Mouse (Mus musculus) midbrain, embryonic 11.5 days (tissue): ENCODE results near the gene Prm2. TPM values are rescaled to one million over a fixed set of nuclear protein-coding genes. Genes with fewer than 3 reads are reported as not detected.

Source experiments
- ATAC-seq: fragments of 200-750 bp; cut with Nextera tagmentation; 2 replicates; pipeline ENCODE4 v1.8.0; 2017; ENCODE audit warnings: moderate TSS enrichment, moderate library complexity; ENCODE audit not compliant: low FRiP score
- DNase-seq: peaks from one replicate; pipeline ENCODE4 v3.0.0; 2015; ENCODE audit warnings: low spot score; ENCODE audit errors: missing footprints
- H3K27ac ChIP-seq: fragments of 300-500 bp; sonication (generic); 2 replicates; pipeline ENCODE4 v1.5.1; 2014; ENCODE audit warnings: low read depth, low read length
- H3K27me3 ChIP-seq: fragments of 300-500 bp; sonication (generic); 2 replicates; pipeline ENCODE4 v1.6.1; 2014; ENCODE audit warnings: mild to moderate bottlenecking, low read length, moderate library complexity, mixed read lengths; ENCODE audit not compliant: control insufficient read depth, insufficient read depth
- H3K36me3 ChIP-seq: fragments of 300-500 bp; sonication (generic); 2 replicates; pipeline ENCODE4 v1.6.1; 2014; ENCODE audit warnings: mild to moderate bottlenecking, low read length, moderate library complexity, mixed read lengths; ENCODE audit not compliant: control insufficient read depth, insufficient read depth
- H3K4me1 ChIP-seq: fragments of 300-500 bp; sonication (generic); 2 replicates; pipeline ENCODE4 v1.6.1; 2014; ENCODE audit warnings: low read length; ENCODE audit not compliant: control insufficient read depth, insufficient read depth
- H3K4me2 ChIP-seq: fragments of 300-500 bp; sonication (generic); 2 replicates; pipeline ENCODE4 v1.6.1; 2014; ENCODE audit warnings: mild to moderate bottlenecking, moderate library complexity
- H3K4me3 ChIP-seq: fragments of 300-500 bp; sonication (generic); 2 replicates; pipeline ENCODE4 v1.5.1; 2014; ENCODE audit warnings: low read depth, low read length
- H3K9ac ChIP-seq: fragments of 300-500 bp; sonication (generic); 2 replicates; pipeline ENCODE4 v1.6.1; 2014; ENCODE audit warnings: low read length
- H3K9me3 ChIP-seq: fragments of 300-500 bp; sonication (generic); 2 replicates; pipeline ENCODE4 v1.6.1; 2016; ENCODE audit warnings: low read length; ENCODE audit not compliant: control insufficient read depth
- WGBS: fragments of 180-500 bp; shearing (Covaris S2); extraction: QIAGEN DNeasy Blood & Tissue Kit; methylation state at CpG from one replicate; pipeline ENCODE4 v1.1.7; 2014; 5-methylcytosine and 5-hydroxymethylcytosine counted together
- polyA plus RNA-seq: library from polyadenylated mRNA; unstranded; fragments of >200 nt; fragmentation: Nextera tagmentation; extraction: Ambion mirVana; gene quantifications from 2 replicates; pipeline ENCODE4 v1.2.1, GENCODE M21; 2014

The Prm2 gene
- polyA plus RNA-seq, 1 experiment from 2014 or later, result not detected

DNA sequence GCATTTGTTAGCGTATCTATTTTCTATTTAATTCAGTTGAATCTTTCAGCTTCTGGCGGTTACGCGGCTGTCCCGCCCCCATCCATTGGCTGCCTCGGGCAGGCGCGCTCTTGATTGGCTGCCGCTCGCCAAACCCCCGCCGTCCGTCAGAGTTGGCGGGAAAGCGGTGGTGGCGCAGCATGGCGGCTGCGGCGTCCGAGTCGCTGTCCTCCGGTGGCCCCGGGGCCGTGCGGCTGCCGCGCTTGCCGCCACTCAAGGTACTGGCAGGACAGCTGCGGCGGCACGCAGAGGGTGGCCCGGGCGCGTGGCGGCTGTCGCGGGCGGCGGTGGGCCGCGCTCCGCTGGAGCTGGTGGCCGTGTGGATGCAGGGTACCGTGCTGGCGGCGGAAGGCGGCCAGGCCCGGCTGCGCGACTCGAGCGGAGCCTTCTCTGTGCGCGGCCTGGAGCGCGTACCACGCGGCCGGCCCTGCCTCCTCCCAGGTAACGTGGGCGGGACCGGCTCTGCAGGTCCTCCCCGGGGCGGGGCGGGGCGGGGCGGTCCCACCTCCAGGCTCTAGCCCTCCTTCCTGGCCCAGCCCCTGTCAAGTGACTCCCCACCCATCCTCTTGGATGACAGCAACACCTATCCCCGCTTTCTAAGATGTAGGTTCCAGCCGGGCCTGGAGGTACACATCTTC is 39.1 kb upstream of the Prm2 start, which contains the start of gene Rmi2:
Gene Rmi2 (plus strand): TSS at position 149 of the 677 bp plus-strand sequence.
- H3K9me3 ChIP-seq, result no peaks in the 10 kb centered on the region
- H3K27ac ChIP-seq, result 0 out of 2 replicates have a peak within 1 kb of the TSS, but pooled peaks have one; percentile 45
- peaks cover 22% of the 10 kb centered on the region for H3K4me1 ChIP-seq
- H3K4me3 ChIP-seq, result peak within 1 kb of the TSS; percentile 62
- ATAC-seq, result peak; percentile 94
- H3K36me3 ChIP-seq, result no peaks in the 10 kb centered on the region
- H3K27me3 ChIP-seq, result no peaks in the 10 kb centered on the region
- under 1% methylated on average over 64 of the region's 69 CpGs for WGBS
- DNase-seq, result peak; percentile 97
- peak within 1 kb of the TSS; percentile 90 for H3K4me2 ChIP-seq
- peak within 1 kb of the TSS; percentile 80 for H3K9ac ChIP-seq

DNA sequence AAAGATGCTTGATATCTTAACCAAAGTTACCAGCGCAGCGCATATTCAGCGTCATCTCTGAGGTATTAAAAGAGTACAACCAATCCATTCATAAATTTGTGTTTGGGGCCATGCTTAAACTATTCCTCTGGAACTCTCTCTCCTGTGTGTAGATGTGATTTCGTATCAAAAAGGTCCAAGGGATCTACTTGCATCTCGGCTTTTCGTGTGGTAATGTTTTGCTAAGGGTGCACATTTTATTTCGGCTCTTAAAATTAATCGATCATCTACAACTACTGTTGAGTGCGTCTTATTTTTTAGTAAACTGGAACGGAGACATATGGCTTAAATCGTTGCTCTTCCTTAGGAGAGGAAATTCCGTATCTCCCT is 38.6 kb upstream of the Prm2 start:
- peak overlapping the region; percentile 62 for H3K4me3 ChIP-seq
- no peaks in the 10 kb centered on the region for H3K9me3 ChIP-seq
- DNase-seq (no peak), ATAC-seq (no peak)
- H3K27ac ChIP-seq, result no peak overlapping the region
- peaks cover 22% of the 10 kb centered on the region for H3K4me1 ChIP-seq
- no peaks in the 10 kb centered on the region for H3K36me3 ChIP-seq
- peak overlapping the region; percentile 80 for H3K9ac ChIP-seq
- peak overlapping the region; percentile 90 for H3K4me2 ChIP-seq
- no peaks in the 10 kb centered on the region for H3K27me3 ChIP-seq
- 12% methylated on average over 12 of the region's 12 CpGs for WGBS

DNA sequence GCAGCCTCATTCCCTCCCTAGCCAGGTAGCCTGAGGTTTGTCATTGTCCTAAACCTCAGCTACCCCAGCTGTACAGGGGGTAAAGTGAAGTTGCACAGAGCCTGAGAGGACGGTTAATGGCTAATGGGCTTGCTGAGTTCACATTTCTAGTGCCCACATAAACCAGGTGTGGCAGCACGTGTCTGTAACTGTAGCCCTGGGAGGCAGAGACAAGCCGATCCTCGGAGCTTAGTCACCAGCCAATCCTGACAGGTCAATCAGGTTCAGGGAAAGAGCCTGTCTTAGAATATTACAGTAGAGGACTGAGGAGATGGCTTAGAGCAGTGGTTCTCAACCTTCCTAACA is 32.5 kb upstream of the Prm2 start:
- H3K27me3 ChIP-seq, result no peaks in the 10 kb centered on the region
- H3K36me3 ChIP-seq, result no peaks in the 10 kb centered on the region
- DNase-seq, result no peak
- no peak overlapping the region for H3K9ac ChIP-seq
- H3K27ac ChIP-seq, result no peak overlapping the region
- no peaks in the 10 kb centered on the region for H3K4me1 ChIP-seq
- no peak overlapping the region for H3K4me2 ChIP-seq
- ATAC-seq, result no peak
- H3K4me3 ChIP-seq, result no peak overlapping the region
- 89% methylated on average over 4 of the region's 4 CpGs for WGBS
- H3K9me3 ChIP-seq, result no peaks in the 10 kb centered on the region

DNA sequence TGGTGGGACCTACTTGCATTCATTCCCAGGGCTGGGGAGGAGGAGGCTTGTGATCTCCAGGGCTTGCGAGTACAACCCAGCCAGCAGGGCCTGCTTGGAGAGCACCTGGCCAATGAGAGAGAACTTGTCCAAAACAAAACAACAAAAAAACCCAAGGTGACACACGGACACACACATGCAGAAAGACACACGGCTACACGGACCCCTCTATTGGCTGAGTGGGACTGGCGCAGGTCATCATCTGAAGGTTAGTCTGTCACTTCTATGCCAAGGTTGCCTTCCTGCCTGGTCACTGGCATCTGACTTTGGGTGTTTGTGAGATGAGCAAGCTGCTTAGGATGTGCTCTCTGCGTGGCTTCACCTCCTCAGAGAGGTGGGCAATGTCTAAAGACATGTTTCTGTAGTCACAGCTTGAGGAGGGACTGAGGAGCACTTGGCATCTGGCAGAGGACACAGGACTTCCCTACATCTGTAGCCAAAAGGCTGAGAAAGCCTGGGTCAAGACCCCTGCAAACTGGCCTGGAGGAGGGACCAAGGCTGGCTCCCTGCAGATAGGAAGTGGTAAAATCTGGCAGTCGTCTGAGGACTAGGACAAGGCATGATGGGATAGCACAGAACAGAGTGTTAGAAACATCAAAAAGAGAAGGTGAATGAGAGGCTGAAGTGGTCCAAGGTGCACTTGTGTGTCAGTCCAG is 32.0 kb upstream of the Prm2 start:
- no peaks in the 10 kb centered on the region for H3K4me1 ChIP-seq
- 88% methylated on average over 7 of the region's 7 CpGs for WGBS
- no peaks in the 10 kb centered on the region for H3K27me3 ChIP-seq

DNA sequence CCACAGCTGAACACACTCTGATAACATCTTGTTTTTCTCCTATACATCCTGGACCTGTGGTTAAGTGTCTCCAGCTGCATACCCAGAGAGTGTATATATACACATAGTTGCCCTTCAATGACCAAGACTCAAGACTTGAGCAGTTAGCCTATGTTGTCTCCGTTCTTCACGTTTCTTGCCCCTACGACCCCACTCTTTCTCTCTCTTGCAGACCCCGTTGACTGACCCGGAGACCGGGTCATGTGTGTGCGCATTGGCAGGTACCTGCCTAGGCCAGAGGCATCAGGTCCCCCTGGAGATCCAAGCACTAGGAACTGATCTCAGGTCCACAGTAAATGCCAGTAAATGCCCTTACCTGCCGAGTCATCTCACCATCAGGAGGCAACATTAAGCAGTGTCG is 31.3 kb upstream of the Prm2 start:
- no peak overlapping the region for H3K4me2 ChIP-seq
- 85% methylated on average over 9 of the region's 9 CpGs for WGBS
- no peaks in the 10 kb centered on the region for H3K27me3 ChIP-seq
- no peaks in the 10 kb centered on the region for H3K36me3 ChIP-seq
- no peak overlapping the region for H3K27ac ChIP-seq
- no peak overlapping the region for H3K9ac ChIP-seq
- no peaks in the 10 kb centered on the region for H3K9me3 ChIP-seq
- DNase-seq, result no peak
- H3K4me1 ChIP-seq, result no peaks in the 10 kb centered on the region
- ATAC-seq, result no peak
- H3K4me3 ChIP-seq, result no peak overlapping the region

More for the DNA sequence above, 32.0 kb upstream of the Prm2 start:
- H3K9me3 ChIP-seq, result no peaks in the 10 kb centered on the region
- H3K9ac ChIP-seq, result no peak overlapping the region
- H3K4me3 ChIP-seq, result no peak overlapping the region
- DNase-seq (no peak), ATAC-seq (no peak)
- no peaks in the 10 kb centered on the region for H3K36me3 ChIP-seq
- H3K27ac ChIP-seq, result no peak overlapping the region
- no peak overlapping the region for H3K4me2 ChIP-seq

DNA sequence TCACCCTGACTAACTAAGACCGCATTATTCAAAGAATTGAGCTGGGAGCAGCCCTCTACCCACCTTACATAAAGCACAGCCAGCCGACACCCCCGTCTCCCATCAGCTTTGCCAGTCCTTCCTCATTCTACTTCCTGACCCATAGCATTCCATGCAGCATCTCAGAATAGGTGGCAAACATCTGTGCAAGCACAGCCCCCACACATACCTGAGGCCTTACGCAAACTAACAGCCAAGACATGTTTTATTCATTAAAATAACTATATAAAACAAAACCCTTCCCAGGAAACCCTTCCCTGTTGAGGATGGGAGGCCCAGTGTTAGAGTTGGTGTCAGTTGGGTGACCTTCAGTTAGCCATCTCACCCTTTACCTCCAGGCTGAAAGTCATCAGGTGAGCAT is 29.9 kb upstream of the Prm2 start:
- no peak for DNase-seq
- Histone ChIP-seq H3K4me3 (no peak overlapping the region), H3K9me3 (no peaks in the 10 kb centered on the region), H3K9ac (no peak overlapping the region), H3K27ac (no peak overlapping the region), H3K36me3 (no peaks in the 10 kb centered on the region), H3K4me2 (no peak overlapping the region), H3K27me3 (no peaks in the 10 kb centered on the region), H3K4me1 (no peaks in the 10 kb centered on the region)
- WGBS, result 93% methylated on average over 4 of the region's 4 CpGs
- ATAC-seq, result no peak

DNA sequence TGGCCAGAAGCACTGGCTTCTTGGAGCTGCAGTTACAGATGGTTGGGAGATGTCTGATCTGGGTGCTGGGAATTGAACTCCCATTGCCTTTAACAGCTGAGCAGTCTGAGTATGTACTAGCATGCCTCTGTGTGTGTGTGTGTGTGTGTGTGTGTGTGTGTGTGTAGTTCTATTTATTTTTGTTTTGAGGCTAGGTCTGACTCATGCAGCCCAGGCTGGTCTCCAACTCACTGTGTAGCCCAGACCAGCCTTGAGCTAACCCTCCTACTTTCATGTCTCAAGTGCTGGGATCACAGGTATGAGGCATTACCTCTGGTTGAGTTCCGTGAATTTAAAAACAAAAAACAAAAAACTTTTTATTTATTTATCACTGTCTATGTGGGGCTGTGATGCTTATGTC is 28.6 kb upstream of the Prm2 start:
- Histone ChIP-seq H3K27me3 (no peaks in the 10 kb centered on the region), H3K4me1 (no peaks in the 10 kb centered on the region), H3K27ac (no peak overlapping the region), H3K9ac (no peak overlapping the region), H3K9me3 (no peaks in the 10 kb centered on the region), H3K4me2 (no peak overlapping the region), H3K36me3 (no peaks in the 10 kb centered on the region), H3K4me3 (no peak overlapping the region)
- ATAC-seq (no peak), DNase-seq (no peak)
- 86% methylated on average over 1 of the region's 1 CpGs for WGBS

DNA sequence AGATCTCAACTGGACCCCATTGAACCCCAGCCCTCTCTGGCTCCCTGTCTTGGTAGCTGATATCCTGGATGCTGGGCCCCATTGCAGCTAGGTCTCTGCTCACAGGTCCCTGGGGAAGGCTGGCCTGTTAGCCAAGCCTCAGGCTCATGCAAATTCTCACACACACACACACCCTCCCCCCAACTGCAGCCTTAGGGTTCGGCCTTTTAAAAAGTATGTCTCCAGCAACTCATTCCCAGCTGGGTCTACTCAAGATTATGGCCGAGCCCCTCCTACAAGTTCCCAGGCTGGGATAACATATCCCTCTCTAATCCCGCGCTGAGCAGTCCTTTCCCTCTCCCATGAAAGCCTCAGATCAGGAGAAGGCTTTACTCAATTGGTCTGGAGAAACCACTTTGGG is 25.5 kb upstream of the Prm2 start:
- ATAC-seq, result no peak
- WGBS, result 58% methylated on average over 4 of the region's 4 CpGs
- no peak for DNase-seq
- no peaks in the 10 kb centered on the region for H3K36me3 ChIP-seq
- no peak overlapping the region for H3K27ac ChIP-seq
- no peak overlapping the region for H3K9ac ChIP-seq
- H3K27me3 ChIP-seq, result no peaks in the 10 kb centered on the region
- H3K4me2 ChIP-seq, result no peak overlapping the region
- H3K9me3 ChIP-seq, result no peaks in the 10 kb centered on the region
- no peak overlapping the region for H3K4me3 ChIP-seq
- H3K4me1 ChIP-seq, result no peaks in the 10 kb centered on the region

DNA sequence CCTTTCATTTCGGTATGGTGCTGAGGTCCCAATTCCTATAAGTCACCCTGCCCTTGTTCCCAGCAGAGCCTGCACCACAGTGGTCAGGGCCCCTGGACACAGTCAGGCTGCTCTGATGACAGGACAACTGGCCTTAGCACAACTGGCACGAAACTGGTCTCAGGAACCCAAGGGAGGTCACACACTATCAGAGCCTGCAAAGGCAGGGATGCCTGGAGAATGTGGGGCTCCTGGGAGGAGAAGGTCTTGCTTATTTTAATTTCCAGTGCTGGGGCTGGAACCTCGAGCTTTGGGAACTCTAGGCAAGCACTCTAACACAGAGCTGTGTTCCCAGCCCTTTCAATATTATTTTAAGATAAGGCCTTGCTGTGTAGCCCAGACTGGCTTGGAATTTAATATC is 24.0 kb upstream of the Prm2 start:
- Histone ChIP-seq H3K36me3 (no peaks in the 10 kb centered on the region), H3K4me2 (no peak overlapping the region), H3K27me3 (no peaks in the 10 kb centered on the region), H3K27ac (no peak overlapping the region), H3K4me3 (no peak overlapping the region), H3K9ac (no peak overlapping the region), H3K4me1 (no peaks in the 10 kb centered on the region), H3K9me3 (no peaks in the 10 kb centered on the region)
- ATAC-seq (no peak), DNase-seq (no peak)
- 72% methylated on average over 3 of the region's 3 CpGs for WGBS
